Mouse (Mus musculus): ENCODE measurements around the gene Myb. TPM values are rescaled to one million over a fixed set of nuclear protein-coding genes. Genes with fewer than 3 reads are reported as not detected.
"Not testable (repeated sequence)": the region's sequence is repeated elsewhere in the genome, so short reads cannot be mapped to it uniquely, and the experiment has no call there.

The Myb gene
- total RNA-seq, 2 experiments from 2014 or later: 2.0 to 2.2 TPM

DNA sequence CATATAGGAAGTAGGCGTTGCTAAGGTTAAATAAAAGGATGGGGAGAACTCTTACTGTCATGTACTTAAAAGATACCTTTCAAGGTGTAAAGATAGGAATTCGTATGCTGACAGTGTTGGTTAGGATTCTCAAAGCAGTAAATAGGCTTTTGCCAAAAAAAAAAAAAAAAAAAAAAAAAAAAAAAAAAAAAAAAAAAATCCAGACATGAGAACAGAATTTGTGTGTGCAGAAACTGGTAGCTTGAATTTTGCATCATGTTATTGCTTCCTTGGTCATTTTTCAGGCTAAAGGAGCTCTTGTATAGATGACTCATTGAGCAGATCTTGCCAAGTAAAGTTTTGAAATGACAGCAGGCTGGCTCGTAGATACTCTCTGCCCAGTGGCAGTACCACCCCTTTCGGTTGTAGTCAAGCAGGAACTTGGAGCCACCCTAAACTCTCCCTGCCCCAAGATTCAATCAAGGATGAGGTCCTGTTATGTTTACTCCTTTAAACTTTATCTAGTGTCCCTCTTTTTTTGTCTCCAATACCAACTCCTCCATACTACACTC is 11.9 kb upstream of the Myb start:
- intact Hi-C loops (cut with DNase I): no loop called here
- DNase-seq: no peak

GRCm38 (mm10) chr10:21168466-21168865 is 7.7 kb upstream of the Myb start:
- intact Hi-C loops (cut with DNase I): no loop called here
- DNase-seq: no peak

GRCm38 (mm10) chr10:21167842-21168241 is 7.1 kb upstream of the Myb start:
- intact Hi-C loops (cut with DNase I): no loop called here
- DNase-seq: no peak

GRCm38 (mm10) chr10:21167165-21167564 is 6.4 kb upstream of the Myb start:
- intact Hi-C loops (cut with DNase I): no loop called here
- DNase-seq: no peak

GRCm38 (mm10) chr10:21165411-21165810 is 4.6 kb upstream of the Myb start:
- intact Hi-C loops (cut with DNase I): no loop called here
- DNase-seq: no peak

DNA sequence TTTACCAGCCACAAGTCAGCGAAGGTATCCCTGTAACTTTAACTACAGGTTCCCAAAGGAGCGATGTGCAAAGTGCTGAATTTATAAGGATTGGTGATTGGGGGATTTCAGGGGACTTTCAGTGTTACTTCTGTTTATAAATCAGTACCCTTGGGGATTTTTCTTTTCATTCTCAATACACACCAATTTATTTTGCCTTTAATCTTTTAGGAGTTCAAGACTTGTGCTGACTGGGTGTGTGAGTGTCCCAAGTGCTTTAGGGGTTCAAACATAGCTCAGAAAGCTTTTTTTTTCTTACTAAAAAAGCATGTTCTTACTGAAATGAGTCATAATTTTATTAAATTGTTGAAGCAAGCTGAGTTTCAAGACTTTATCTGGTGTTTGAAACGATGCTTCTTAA is 1.3 kb upstream of the Myb start:
- intact Hi-C loops (cut with DNase I): no loop called here
- DNase-seq: no peak

DNA sequence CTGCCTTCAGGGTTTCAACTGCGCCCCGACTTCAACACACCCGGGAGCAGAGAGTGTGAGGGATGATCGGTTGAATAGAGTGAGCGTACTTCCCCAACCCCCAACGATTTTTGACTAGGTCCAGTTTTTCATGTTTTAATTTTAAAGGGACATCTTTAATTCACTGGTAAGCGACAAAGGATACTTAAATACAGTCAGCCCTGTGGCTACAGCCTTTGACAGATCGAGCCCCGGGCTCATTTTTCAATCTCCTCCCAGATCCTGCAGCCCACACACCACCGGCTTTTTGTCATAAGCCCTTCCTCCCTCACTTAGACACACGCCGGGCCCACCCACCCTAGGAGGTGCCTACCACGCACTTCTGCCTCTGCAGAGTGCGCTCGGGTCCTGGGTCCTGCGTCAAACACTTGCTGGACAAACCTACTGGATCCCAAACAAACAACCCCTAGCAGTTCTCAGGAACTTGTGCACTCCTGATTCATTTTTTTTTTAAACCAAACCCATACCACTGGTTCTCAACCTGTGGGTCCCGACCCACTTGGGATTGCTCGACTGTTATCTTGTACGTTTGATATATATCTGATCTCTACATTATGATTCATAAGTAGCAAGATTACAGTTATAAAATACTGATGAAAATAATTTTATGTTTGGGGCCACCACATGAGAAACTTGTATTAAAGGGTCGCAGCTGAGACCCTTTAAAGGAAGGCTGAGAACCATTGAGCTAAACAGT is 743 bp upstream of the Myb start:
- intact Hi-C loops (cut with DNase I): no loop called here
- DNase-seq: peak; percentile 27

GRCm38 (mm10) chr10:21159697-21160394 is 938 bp downstream of the Myb start:
- intact Hi-C loops (cut with DNase I): loop anchor here (10.0 kb wide), 1 partner anchor 135 kb away; the partner anchor contains the start of gene Hbs1l
- peak; percentile 47 for DNase-seq

DNA sequence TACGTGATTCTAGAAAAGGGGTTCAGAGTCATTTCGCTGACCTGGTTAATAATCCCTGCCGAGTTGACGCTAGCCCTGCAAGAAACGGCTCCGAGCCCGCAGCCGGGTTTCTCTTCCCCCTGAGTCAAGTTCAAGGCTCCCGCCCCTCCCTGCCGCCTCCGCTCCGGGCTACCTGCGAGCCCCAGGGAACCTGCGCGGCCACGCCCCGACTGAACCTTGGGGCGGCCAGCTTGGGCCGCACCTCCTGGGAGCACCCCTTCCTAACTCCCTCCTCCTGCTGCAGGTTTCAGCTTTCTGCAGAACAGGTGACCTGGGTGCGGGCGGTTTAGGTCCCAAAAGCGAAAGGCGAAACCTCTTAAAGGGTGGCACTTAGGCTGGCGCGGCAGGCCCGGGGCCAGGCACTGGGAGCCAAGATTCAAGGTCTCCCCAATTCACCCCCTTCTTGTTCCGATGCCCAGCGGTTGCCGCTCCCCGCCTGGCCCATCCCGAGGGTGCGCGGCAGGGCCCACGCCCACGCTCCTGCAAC is 1.8 kb downstream of the Myb start:
- peak; percentile 10 for DNase-seq
- intact Hi-C loops (cut with DNase I): loop anchor here (10.0 kb wide), 1 partner anchor 136 kb away; the partner anchor contains the start of gene Hbs1l

- peak; percentile 59 for DNase-seq
- intact Hi-C loops (cut with DNase I): loop anchor here (10.0 kb wide), 1 partner anchor 136 kb away; the partner anchor contains the start of gene Hbs1l
Measured at GRCm38 (mm10) chr10:21158111-21158917, 2.5 kb downstream of the Myb start.

DNA sequence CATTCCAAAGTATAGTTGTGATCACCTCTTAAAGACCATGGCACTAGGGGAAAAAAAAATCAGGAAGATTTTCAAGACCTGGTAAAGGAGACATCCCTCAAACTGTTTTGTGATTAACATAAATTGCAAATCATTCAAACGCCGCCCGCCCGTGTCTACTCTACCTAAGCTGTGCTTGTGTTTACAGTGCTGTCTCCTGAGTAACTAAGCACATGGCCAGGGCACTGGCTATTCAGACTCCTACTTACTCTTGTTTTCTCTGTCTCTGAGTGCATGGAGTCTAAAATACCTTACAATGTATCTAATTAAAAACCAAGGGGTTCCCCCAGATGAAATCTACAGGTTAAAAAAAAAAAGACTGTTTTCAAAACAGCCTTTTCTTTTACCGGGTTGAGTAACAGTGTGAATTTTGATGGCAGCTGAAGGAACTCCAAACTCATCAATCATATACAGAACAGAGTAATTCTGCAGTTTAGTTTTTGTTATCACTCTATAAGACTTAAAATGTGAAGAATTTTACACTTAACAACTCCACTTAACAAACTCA is 3.8 kb downstream of the Myb start:
- intact Hi-C loops (cut with DNase I): loop anchor here (10.0 kb wide), 1 partner anchor 138 kb away; the partner anchor contains the start of gene Hbs1l

DNA sequence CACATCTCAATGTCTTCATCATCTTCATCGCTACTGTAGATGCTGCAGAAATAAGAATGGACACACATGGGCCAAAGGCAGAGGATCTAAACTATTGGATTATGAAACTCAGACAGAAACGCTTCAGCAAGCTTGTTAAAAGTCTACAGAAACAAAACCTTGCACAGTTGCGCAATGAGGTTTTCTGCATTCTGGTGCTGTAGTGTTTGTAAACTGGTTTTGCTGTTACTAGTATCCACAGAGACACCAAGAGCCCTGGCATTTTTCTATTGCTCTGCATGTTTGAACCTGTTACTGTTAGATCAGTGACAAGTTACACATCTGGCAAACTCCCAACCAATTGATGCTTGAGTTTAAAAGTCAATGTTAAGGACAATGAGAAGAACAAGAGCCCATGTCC is 4.4 kb downstream of the Myb start:
- intact Hi-C loops (cut with DNase I): loop anchor here (10.0 kb wide), 1 partner anchor 138 kb away; the partner anchor contains the start of gene Hbs1l

More for the DNA sequence above, 3.8 kb downstream of the Myb start:
- no peak for DNase-seq

GRCm38 (mm10) chr10:21154927-21155326 is 5.9 kb downstream of the Myb start:
- intact Hi-C loops (cut with DNase I): loop anchor here (10.0 kb wide), 1 partner anchor 140 kb away; the partner anchor contains the start of gene Hbs1l
- DNase-seq: no peak

More for the DNA sequence above, 4.4 kb downstream of the Myb start:
- DNase-seq: no peak

GRCm38 (mm10) chr10:21153433-21153832 is 7.4 kb downstream of the Myb start:
- DNase-seq: no peak
- intact Hi-C loops (cut with DNase I): loop anchor here (10.0 kb wide), 1 partner anchor 141 kb away; the partner anchor contains the start of gene Hbs1l

DNA sequence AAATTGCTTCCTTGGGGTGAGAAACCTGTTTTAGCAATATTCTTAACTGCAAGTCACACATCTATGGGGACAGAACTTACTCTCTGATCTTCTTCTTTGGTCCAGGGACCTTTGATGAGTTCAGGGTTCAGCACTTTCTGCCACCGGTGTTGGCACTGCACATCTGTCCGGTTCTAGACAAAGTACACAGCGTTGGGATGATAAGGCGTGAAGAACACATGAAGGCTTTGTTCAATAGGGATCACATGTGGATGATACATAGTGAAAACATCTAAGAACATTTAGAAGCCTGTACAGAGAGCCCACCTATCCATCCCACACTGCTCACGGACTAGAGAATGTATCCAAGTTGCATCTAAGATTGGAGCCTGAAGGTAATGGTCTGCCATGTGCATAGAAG is 8.0 kb downstream of the Myb start:
- no peak for DNase-seq
- intact Hi-C loops (cut with DNase I): loop anchor here (10.0 kb wide), 1 partner anchor 142 kb away; the partner anchor contains the start of gene Hbs1l

DNA sequence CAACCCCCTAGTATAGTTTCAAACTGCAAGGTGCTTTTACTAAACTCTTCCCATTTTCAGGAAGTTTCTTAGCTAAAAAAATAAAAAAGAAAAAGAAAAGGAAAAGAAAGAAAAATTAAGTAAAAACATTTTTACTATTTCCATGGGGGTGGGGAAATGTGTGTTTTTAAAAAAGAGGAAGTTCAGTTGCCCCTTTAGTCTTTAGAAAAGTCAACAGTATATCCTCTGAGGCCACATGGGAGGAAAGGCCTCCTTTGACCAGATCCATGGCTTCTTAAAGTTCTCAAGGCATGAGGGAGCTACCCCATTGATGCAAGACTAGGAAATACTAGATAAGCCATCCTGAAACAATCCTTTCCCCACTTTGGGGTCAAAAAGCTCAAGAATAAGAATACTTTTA is 9.5 kb downstream of the Myb start:
- intact Hi-C loops (cut with DNase I): loop anchor here (10.0 kb wide), 1 partner anchor 143 kb away; the partner anchor contains the start of gene Hbs1l
- no peak for DNase-seq

DNA sequence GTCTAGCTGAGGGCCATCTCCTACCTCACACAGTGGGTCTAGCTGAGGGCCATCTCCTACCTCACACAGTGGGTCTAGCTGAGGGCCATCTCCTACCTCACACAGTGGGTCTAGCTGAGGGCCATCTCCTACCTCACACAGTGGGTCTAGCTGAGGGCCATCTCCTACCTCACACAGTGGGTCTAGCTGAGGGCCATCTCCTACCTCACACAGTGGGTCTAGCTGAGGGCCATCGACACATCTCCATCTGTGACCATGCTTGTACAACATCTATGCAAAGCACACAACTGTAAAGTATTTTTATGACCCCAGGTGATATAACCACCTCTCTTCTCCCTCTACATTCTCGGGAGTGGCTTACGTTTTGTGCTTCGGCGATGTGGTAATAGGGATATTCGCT is 10.8 kb downstream of the Myb start:
- intact Hi-C loops (cut with DNase I): loop anchor here (10.0 kb wide), 1 partner anchor 145 kb away; the partner anchor contains the start of gene Hbs1l
- not testable (repeated sequence) for DNase-seq

DNA sequence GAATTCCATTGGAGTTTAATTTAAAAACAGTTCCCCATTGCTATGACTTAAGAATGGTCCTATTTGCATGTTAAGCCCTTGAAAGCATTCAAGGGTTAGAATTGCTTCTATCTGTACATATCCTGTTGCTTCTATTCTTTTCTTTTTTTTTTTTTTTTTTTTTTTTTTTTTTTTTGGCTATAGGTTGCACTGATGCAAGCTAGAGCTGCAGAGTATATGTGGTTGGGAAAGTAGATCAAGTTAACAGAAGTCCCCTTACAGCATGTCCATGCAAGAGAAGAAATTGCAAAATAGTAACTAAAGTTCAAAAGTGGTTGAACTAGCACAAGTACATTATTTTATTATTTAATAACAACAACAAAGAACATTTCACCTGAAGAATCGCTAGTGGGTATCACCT is 14.1 kb downstream of the Myb start:
- intact Hi-C loops (cut with DNase I): no loop called here
- no peak for DNase-seq

DNA sequence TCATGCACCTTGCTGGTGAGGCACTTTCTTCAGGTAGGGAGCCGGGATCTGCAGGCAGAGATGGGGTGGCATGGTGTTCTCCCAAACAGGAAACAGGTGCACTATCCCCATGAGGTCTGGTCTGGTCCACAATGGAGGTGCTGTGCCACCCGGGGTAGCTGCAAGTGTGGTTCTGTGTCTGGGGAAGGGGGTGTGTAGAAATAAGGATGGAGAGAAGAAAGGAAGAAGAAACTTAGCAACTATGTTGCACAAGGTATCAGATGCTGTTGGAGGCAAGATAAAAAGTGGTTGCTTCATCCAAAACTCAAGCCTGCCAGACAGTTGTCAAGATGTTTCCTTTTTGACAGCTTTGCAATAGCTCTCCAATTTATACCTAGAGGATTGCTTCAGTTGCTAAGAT is 14.5 kb downstream of the Myb start:
- intact Hi-C loops (cut with DNase I): no loop called here
- no peak for DNase-seq
